Mouse (Mus musculus) neural tube, embryonic 14.5 days (tissue): ENCODE data around the gene Rfx2. TPM values are rescaled to one million over a fixed set of nuclear protein-coding genes. Genes with fewer than 3 reads are reported as not detected.

Experiments used
- ATAC-seq: fragments of 200-750 bp; cut with Nextera tagmentation; 2 replicates; pipeline ENCODE4 v1.8.0; 2017; ENCODE audit warnings: low read depth, mild to moderate bottlenecking, moderate TSS enrichment, moderate library complexity
- H3K27ac ChIP-seq: fragments of 300-500 bp; sonication (generic); 2 replicates; pipeline ENCODE4 v1.5.1; 2014; ENCODE audit warnings: low read depth, mild to moderate bottlenecking, control low read depth, low read length, moderate library complexity, mixed read lengths
- H3K27me3 ChIP-seq: fragments of 300-500 bp; sonication (generic); 2 replicates; pipeline ENCODE4 v1.6.1; 2014; ENCODE audit warnings: low read length; ENCODE audit not compliant: control insufficient read depth, insufficient read depth
- H3K36me3 ChIP-seq: fragments of 300-500 bp; sonication (generic); 2 replicates; pipeline ENCODE4 v1.6.1; 2014; ENCODE audit warnings: low read length, mixed read lengths; ENCODE audit not compliant: control insufficient read depth, insufficient read depth
- H3K4me1 ChIP-seq: fragments of 300-500 bp; sonication (generic); 2 replicates; pipeline ENCODE4 v1.6.1; 2014; ENCODE audit warnings: low read length; ENCODE audit not compliant: control insufficient read depth, insufficient read depth
- H3K4me2 ChIP-seq: fragments of 300-500 bp; sonication (generic); 2 replicates; pipeline ENCODE4 v1.6.1; 2014; ENCODE audit warnings: mild to moderate bottlenecking, low read depth, low read length, control low read depth
- H3K4me3 ChIP-seq: fragments of 300-500 bp; sonication (generic); 2 replicates; pipeline ENCODE4 v1.5.1; 2014; ENCODE audit warnings: low read depth, low read length, control low read depth, mixed read lengths
- H3K9ac ChIP-seq: fragments of 300-500 bp; sonication (generic); replicated peaks from 2 replicates; pipeline ENCODE4 v1.6.1; 2014; ENCODE audit warnings: low read depth, mild to moderate bottlenecking, control low read depth, low read length, mixed read lengths
- H3K9me3 ChIP-seq: fragments of 300-500 bp; sonication (generic); 2 replicates; pipeline ENCODE4 v1.6.1; 2016; ENCODE audit warnings: low read length; ENCODE audit not compliant: control insufficient read depth
- WGBS: fragments of 180-500 bp; shearing (Covaris S2); extraction: QIAGEN DNeasy Blood & Tissue Kit; methylation state at CpG from one replicate; pipeline ENCODE4 v1.1.7; 2014; 5-methylcytosine and 5-hydroxymethylcytosine counted together
- polyA plus RNA-seq: library from polyadenylated mRNA; unstranded; fragments of >200 nt; fragmentation: Nextera tagmentation; extraction: Ambion mirVana; gene quantifications from 2 replicates; pipeline ENCODE4 v1.2.1, GENCODE M21; 2014

Rfx2 gene
- polyA plus RNA-seq, 1 experiment from 2014 or later: 4.6 TPM

DNA sequence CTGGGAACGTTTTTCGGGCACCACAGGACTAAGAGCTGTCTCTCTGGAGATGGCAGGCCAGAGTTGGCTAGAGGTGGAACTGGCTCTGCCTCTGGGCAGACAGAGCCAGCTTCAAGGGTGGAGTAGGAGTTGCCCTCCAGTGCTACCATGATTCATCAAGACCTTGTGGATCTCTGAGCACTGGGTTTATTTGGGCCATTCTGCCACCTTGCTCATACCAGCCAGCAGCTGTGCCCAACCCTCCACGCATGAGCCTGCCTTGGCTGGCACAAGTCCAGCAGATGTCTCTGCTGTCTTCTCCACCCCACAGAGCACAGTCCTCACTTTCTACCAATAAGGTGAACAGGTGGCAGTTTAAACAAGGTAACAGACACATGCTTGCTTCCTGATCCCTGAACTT lies 41.9 kb downstream of the Rfx2 start:
- Histone ChIP-seq H3K4me3 (no peak overlapping the region), H3K27ac (no peak overlapping the region), H3K4me1 (no peaks in the 10 kb centered on the region), H3K4me2 (no peak overlapping the region), H3K9ac (no peak overlapping the region), H3K27me3 (no peaks in the 10 kb centered on the region), H3K36me3 (no peaks in the 10 kb centered on the region), H3K9me3 (no peaks in the 10 kb centered on the region)
- 77% methylated on average over 3 of the region's 3 CpGs for WGBS
- ATAC-seq: no peak

GRCm38 (mm10) chr17:56780291-56780978 lies 50.4 kb downstream of the Rfx2 start:
- H3K4me2 ChIP-seq: no peak overlapping the region
- WGBS: 89% methylated on average over 13 of the region's 13 CpGs
- no peaks in the 10 kb centered on the region for H3K27me3 ChIP-seq
- no peak overlapping the region for H3K9ac ChIP-seq
- no peak overlapping the region for H3K27ac ChIP-seq
- no peak for ATAC-seq
- H3K9me3 ChIP-seq: no peaks in the 10 kb centered on the region
- no peaks in the 10 kb centered on the region for H3K36me3 ChIP-seq
- no peak overlapping the region for H3K4me3 ChIP-seq
- H3K4me1 ChIP-seq: no peaks in the 10 kb centered on the region

DNA sequence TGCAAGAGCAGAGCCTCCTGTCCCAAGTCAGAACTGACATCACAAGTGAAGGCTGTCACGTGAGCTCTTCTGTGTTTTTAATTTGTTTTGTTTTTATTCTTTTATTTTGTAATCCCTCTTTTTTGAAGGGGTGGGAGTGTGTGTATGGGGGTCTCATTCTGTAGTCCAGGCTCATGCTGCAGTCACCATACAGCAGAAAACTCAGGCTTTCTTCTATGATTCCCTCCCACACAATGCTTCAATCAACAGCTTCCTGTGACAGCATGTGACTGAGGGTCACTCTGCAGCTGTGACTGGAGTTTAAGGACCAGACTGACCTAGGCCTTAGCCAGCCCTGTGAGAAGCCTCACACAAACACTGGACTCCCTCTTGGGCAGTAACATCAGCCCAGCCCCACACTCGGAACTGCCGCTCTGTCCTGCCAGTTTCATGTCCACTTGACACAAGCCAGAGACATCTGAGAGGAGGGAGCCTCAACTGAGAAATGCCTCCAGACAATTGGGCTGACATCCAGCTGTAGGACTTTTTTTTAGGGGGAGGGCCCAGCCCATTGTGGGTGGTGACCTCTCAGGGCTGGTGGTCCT lies 51.9 kb downstream of the Rfx2 start:
- no peak overlapping the region for H3K4me2 ChIP-seq
- no peak overlapping the region for H3K4me3 ChIP-seq
- no peaks in the 10 kb centered on the region for H3K4me1 ChIP-seq
- no peaks in the 10 kb centered on the region for H3K27me3 ChIP-seq
- WGBS: 62% methylated on average over 3 of the region's 3 CpGs
- H3K9me3 ChIP-seq: no peaks in the 10 kb centered on the region
- no peak for ATAC-seq
- no peak overlapping the region for H3K27ac ChIP-seq
- H3K9ac ChIP-seq: no peak overlapping the region
- no peaks in the 10 kb centered on the region for H3K36me3 ChIP-seq

- no peak for ATAC-seq
- no peak overlapping the region for H3K27ac ChIP-seq
- no peak overlapping the region for H3K4me3 ChIP-seq
- H3K36me3 ChIP-seq: no peaks in the 10 kb centered on the region; the same call in 1 of the 2 replicates
- no peaks in the 10 kb centered on the region for H3K4me1 ChIP-seq
- no peaks in the 10 kb centered on the region for H3K27me3 ChIP-seq
- H3K4me2 ChIP-seq: no peak overlapping the region
- 92% methylated on average over 11 of the region's 11 CpGs for WGBS
- no peaks in the 10 kb centered on the region for H3K9me3 ChIP-seq
- no peak overlapping the region for H3K9ac ChIP-seq
Measured at GRCm38 (mm10) chr17:56777568-56777967, 53.2 kb downstream of the Rfx2 start.

- WGBS: 89% methylated on average over 5 of the region's 5 CpGs
- peaks cover 35% of the 10 kb centered on the region for H3K36me3 ChIP-seq
Measured at GRCm38 (mm10) chr17:56769950-56770349, 60.9 kb downstream of the Rfx2 start, which contains the start of gene Prr22. TSS of gene Prr22 (plus strand) at chr17:56770250.

GRCm38 (mm10) chr17:56768941-56769340 lies 61.9 kb downstream of the Rfx2 start:
- no peak for ATAC-seq
- WGBS: 95% methylated on average over 11 of the region's 11 CpGs
- no peaks in the 10 kb centered on the region for H3K9me3 ChIP-seq
- peaks cover 4% of the 10 kb centered on the region; the same call in 1 of the 2 replicates for H3K4me1 ChIP-seq
- H3K27me3 ChIP-seq: no peaks in the 10 kb centered on the region
- peaks cover 35% of the 10 kb centered on the region for H3K36me3 ChIP-seq
- no peak overlapping the region for H3K27ac ChIP-seq
- H3K4me3 ChIP-seq: no peak overlapping the region
- no peak overlapping the region for H3K4me2 ChIP-seq
- no peak overlapping the region for H3K9ac ChIP-seq

More at GRCm38 (mm10) chr17:56769950-56770349, 60.9 kb downstream of the Rfx2 start, which contains the start of gene Prr22:
- Histone ChIP-seq H3K4me3 (no peak within 1 kb of the TSS), H3K9ac (no peak within 1 kb of the TSS), H3K27me3 (no peaks in the 10 kb centered on the region), H3K27ac (no peak within 1 kb of the TSS), H3K9me3 (no peaks in the 10 kb centered on the region), H3K4me1 (peaks cover 4% of the 10 kb centered on the region; the same call in 1 of the 2 replicates), H3K4me2 (no peak within 1 kb of the TSS)
- ATAC-seq: no peak

- no peak overlapping the region for H3K4me2 ChIP-seq
- peaks cover 35% of the 10 kb centered on the region for H3K36me3 ChIP-seq
- peaks cover 4% of the 10 kb centered on the region; the same call in 1 of the 2 replicates for H3K4me1 ChIP-seq
- WGBS: 97% methylated on average over 29 of the region's 29 CpGs
- H3K9ac ChIP-seq: no peak overlapping the region
- ATAC-seq: no peak
- H3K9me3 ChIP-seq: no peaks in the 10 kb centered on the region
- H3K4me3 ChIP-seq: no peak overlapping the region
- no peak overlapping the region for H3K27ac ChIP-seq
- no peaks in the 10 kb centered on the region for H3K27me3 ChIP-seq
Measured at GRCm38 (mm10) chr17:56767531-56768135, 63.2 kb downstream of the Rfx2 start.

DNA sequence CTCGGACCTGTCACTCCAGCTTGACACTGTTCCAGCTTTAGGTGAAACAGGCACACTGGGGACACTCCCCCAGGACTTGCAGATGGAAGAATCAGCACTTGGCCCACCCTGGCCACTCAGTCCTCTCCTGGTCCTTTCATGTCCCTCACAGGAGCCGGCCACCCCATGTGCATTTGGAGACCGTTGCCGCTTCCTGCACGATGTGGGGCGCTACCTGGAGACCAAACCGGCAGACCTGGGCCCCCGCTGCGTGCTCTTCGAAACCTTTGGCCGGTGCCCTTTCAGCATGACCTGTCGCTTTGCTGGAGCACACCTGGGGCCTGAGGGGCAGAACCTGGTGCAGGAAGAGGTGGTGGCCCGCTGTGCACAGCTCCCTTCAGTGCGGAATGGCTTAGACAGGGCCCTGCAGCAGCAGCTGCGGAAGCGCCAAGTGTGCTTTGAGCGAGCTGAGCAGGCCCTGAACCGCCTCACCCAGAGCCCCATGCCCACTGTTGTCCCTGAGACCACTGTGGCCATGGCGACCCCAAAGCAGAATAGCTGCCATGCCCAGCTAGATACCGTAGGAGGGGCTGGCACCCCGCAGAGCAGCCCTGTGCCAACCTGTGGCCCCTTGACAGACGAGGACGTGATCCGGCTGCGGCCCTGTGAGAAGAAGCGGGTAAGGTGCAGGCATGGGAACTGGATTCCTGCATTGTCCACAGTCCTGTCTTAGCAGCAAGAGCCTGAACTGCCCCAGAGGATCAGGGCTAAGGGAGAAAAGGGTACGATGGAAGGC lies 64.0 kb downstream of the Rfx2 start:
- H3K4me3 ChIP-seq: no peak overlapping the region
- H3K4me1 ChIP-seq: peaks cover 7% of the 10 kb centered on the region; the same call in 1 of the 2 replicates
- no peak overlapping the region for H3K9ac ChIP-seq
- H3K27ac ChIP-seq: no peak overlapping the region
- no peak for ATAC-seq
- H3K4me2 ChIP-seq: no peak overlapping the region
- H3K27me3 ChIP-seq: no peaks in the 10 kb centered on the region
- no peaks in the 10 kb centered on the region for H3K9me3 ChIP-seq
- 95% methylated on average over 27 of the region's 27 CpGs for WGBS
- peaks cover 35% of the 10 kb centered on the region for H3K36me3 ChIP-seq
